Mouse (Mus musculus) liver, postnatal 0 days (tissue): ENCODE measurements around the gene Tab1. TPM values are rescaled to one million over a fixed set of nuclear protein-coding genes. Genes with fewer than 3 reads are reported as not detected.
"Not testable (repeated sequence)": the region's sequence is repeated elsewhere in the genome, so short reads cannot be mapped to it uniquely, and the experiment has no call there.

Experiments used
- ATAC-seq: fragments of 200-750 bp; cut with Nextera tagmentation; 2 replicates; pipeline ENCODE4 v1.8.0; 2017; ENCODE audit warnings: mild to moderate bottlenecking, moderate library complexity
- DNase-seq: peaks from one replicate; pipeline ENCODE4 v3.0.0-alpha.2; 2016
- H3K27ac ChIP-seq: fragments of 300-500 bp; sonication (generic); 2 replicates; pipeline ENCODE4 v1.5.1; 2014; ENCODE audit warnings: antibody characterized with exemption, moderate library complexity, mild to moderate bottlenecking, low read depth
- H3K27me3 ChIP-seq: fragments of 300-500 bp; sonication (generic); 2 replicates; pipeline ENCODE4 v1.6.1; 2014; ENCODE audit warnings: low read length, control low read depth, mixed read lengths; ENCODE audit not compliant: insufficient read depth
- H3K36me3 ChIP-seq: fragments of 300-500 bp; sonication (generic); replicated peaks from 2 replicates; pipeline ENCODE4 v1.6.1; 2014; ENCODE audit warnings: mild to moderate bottlenecking, control low read depth, low read length, moderate library complexity, mixed read lengths; ENCODE audit not compliant: insufficient read depth
- H3K4me1 ChIP-seq: fragments of 300-500 bp; sonication (generic); 2 replicates; pipeline ENCODE4 v1.6.1; 2014; ENCODE audit warnings: antibody characterized with exemption, mild to moderate bottlenecking, control low read depth; ENCODE audit not compliant: insufficient read depth
- H3K4me2 ChIP-seq: fragments of 300-500 bp; sonication (generic); 2 replicates; pipeline ENCODE4 v1.6.1; 2014; ENCODE audit warnings: low read depth, mild to moderate bottlenecking, low read length, moderate library complexity, mixed read lengths
- H3K4me3 ChIP-seq: fragments of 300-500 bp; sonication (generic); 2 replicates; pipeline ENCODE4 v1.5.1; 2014; ENCODE audit warnings: low read depth, low read length
- H3K9ac ChIP-seq: fragments of 300-500 bp; sonication (generic); replicated peaks from 2 replicates; pipeline ENCODE4 v1.6.1; 2014; ENCODE audit warnings: mild to moderate bottlenecking, moderate library complexity
- H3K9me3 ChIP-seq: fragments of 300-500 bp; sonication (generic); 2 replicates; pipeline ENCODE4 v1.6.1; 2016; ENCODE audit warnings: mild to moderate bottlenecking, control low read depth, low read length, mixed read lengths
- CTCF ChIP-seq: sonication (generic); IDR thresholded peaks from 2 replicates; pipeline ENCODE4 v1.5.1; 2016; ENCODE audit warnings: antibody characterized with exemption, low read depth
- EP300 ChIP-seq: IDR thresholded peaks from 2 replicates; pipeline ENCODE4 v1.6.1; 2016; ENCODE audit warnings: antibody characterized with exemption, low read depth, mild to moderate bottlenecking
- WGBS: fragments of 180-500 bp; shearing (Covaris S2); extraction: QIAGEN DNeasy Blood & Tissue Kit; methylation state at CpG from one replicate; pipeline ENCODE4 v1.1.7; 2014; ENCODE audit not compliant: insufficient replicate concordance; 5-methylcytosine and 5-hydroxymethylcytosine counted together
- polyA plus RNA-seq: library from polyadenylated mRNA; unstranded; fragments of >200 nt; fragmentation: Nextera tagmentation; extraction: Ambion mirVana; gene quantifications from 2 replicates; pipeline ENCODE4 v1.2.1, GENCODE M21; 2015

Gene Tab1
- polyA plus RNA-seq, 1 experiment from 2014 or later: 7.5 TPM

GRCm38 (mm10) chr15:80119076-80119475 is 13.9 kb upstream of the Tab1 start:
- TF ChIP-seq EP300 (no peak), CTCF (no peak)
- no peak for ATAC-seq

DNA sequence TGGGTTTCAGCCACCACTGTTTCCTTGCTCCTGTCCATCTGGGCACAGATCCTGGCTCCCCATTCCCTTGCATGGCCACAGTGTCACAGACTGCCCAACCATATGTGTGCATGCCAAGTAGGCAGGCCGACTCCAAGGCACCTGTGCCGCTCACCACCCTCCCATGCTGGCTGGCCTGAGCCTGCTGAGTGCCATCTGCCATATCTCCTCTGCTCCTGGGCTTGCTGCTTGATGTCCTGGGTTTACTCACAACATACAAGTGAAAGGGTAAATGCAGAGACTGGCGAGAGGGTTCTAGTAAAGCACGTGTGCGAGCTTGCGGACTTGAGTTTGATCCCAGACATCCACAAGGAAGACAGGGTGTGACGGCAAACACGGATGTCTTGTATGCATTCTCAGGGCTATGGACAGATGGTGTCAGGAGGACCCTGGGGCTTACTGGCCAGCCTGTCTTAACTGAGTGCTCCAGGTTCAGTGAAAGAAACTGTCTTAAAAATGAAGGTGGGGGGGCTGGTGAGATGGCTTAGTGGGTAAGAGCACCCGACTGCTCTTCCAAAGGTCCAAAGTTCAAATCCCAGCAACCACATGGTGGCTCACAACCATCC is 11.1 kb upstream of the Tab1 start:
- Histone ChIP-seq H3K4me2 (no peak overlapping the region), H3K4me1 (peaks cover 5% of the 10 kb centered on the region; the same call in 1 of the 2 replicates), H3K9me3 (no peaks in the 10 kb centered on the region), H3K9ac (no peak overlapping the region), H3K4me3 (no peak overlapping the region), H3K27ac (no peak overlapping the region), H3K36me3 (no peaks in the 10 kb centered on the region), H3K27me3 (no peaks in the 10 kb centered on the region)
- DNase-seq: no peak
- ATAC-seq: no peak
- WGBS: 84% methylated on average over 9 of the region's 9 CpGs
- TF ChIP-seq EP300 (no peak), CTCF (no peak)

More at GRCm38 (mm10) chr15:80119076-80119475, 13.9 kb upstream of the Tab1 start:
- H3K4me1 ChIP-seq: peaks cover 7% of the 10 kb centered on the region; the same call in 1 of the 2 replicates
- no peak overlapping the region for H3K27ac ChIP-seq
- 79% methylated on average over 6 of the region's 6 CpGs for WGBS
- H3K27me3 ChIP-seq: no peaks in the 10 kb centered on the region
- no peak overlapping the region for H3K4me2 ChIP-seq
- H3K9me3 ChIP-seq: no peaks in the 10 kb centered on the region
- DNase-seq: no peak
- H3K4me3 ChIP-seq: no peak overlapping the region
- H3K9ac ChIP-seq: no peak overlapping the region
- H3K36me3 ChIP-seq: no peaks in the 10 kb centered on the region

DNA sequence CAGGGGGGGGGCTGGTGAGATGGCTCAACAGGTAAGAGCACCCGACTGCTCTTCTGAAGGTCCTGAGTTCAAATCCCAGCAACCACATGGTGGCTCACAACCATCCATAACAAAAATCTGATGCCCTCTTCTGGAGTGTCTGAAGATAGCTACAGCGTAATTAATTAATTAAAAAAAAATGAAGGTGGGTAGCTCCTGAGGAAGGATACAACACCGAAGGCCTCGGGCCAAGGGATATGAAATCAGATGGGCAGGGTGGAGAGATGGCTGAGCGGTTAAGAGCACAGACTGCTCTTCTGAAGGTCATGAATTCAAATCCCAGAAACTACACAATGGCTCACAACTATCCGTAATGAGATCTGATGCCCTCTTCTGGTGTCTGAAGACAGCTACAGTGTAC is 10.5 kb upstream of the Tab1 start:
- not testable (repeated sequence) for H3K9me3 ChIP-seq, H3K4me1 ChIP-seq, H3K9ac ChIP-seq, H3K4me3 ChIP-seq, H3K27me3 ChIP-seq, ATAC-seq, H3K27ac ChIP-seq, H3K36me3 ChIP-seq, H3K4me2 ChIP-seq, DNase-seq
- WGBS: 85% methylated on average over 6 of the region's 6 CpGs

GRCm38 (mm10) chr15:80124651-80125050 is 8.3 kb upstream of the Tab1 start:
- Histone ChIP-seq H3K9ac (no peak overlapping the region), H3K4me2 (no peak overlapping the region), H3K27me3 (no peaks in the 10 kb centered on the region), H3K36me3 (no peaks in the 10 kb centered on the region), H3K9me3 (no peaks in the 10 kb centered on the region), H3K27ac (no peak overlapping the region), H3K4me3 (no peak overlapping the region), H3K4me1 (peaks cover 4% of the 10 kb centered on the region; the same call in 1 of the 2 replicates)
- no peak for ATAC-seq
- WGBS: 86% methylated on average over 4 of the region's 4 CpGs
- no peak for TF ChIP-seq CTCF
- TF ChIP-seq EP300: no peak
- DNase-seq: no peak

DNA sequence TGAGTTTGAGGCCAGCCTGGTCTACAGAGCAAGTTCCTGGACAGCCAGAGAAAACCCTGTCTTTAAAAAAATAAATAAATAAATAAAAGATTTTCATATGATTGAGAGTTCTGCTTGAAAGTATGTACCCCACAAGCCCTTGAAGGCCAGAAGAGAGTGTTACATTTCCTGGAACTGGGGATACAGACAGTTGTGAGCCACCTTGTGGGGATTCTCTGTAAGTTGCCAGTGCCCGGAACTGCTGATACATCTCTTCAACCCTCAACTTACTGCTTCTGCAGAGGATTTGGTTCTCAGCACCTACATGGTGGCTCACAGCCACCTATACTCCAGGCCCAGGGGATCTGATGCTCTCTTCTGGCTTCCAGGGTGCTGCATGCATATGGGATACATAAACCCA is 5.7 kb upstream of the Tab1 start:
- no peak for TF ChIP-seq EP300
- peak; percentile 58 for TF ChIP-seq CTCF

DNA sequence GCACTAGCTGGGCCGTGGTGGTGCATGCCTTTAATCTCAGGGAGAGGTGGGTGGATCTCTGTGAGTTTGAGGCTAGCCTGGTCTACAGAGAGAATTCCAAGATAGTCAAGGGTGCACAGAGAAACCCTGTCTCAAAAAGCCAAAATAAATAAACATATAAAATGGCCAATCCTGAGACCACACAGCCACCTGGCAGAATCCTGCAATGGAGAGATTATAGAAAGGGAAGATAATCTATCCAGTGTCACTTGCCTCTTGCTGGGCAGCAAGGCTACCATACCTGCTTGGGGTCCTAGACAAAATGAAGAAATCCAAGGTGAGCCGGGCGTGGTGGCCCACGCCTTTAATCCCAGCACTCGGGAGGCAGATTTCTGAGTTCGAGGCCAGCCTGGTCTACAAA is 2.9 kb upstream of the Tab1 start:
- Histone ChIP-seq H3K27me3 (no peaks in the 10 kb centered on the region), H3K4me1 (peaks cover 46% of the 10 kb centered on the region), H3K36me3 (no peaks in the 10 kb centered on the region; the same call in 1 of the 2 replicates), H3K27ac (peak overlapping the region; percentile 99), H3K9me3 (no peaks in the 10 kb centered on the region), H3K9ac (no peak overlapping the region), H3K4me3 (no peak overlapping the region), H3K4me2 (peak overlapping the region; percentile 59; the same call in 1 of the 2 replicates)
- no peak for DNase-seq
- TF ChIP-seq CTCF (no peak), EP300 (peak; percentile 67)
- no peak for ATAC-seq
- 69% methylated on average over 6 of the region's 6 CpGs for WGBS

More for the DNA sequence above, 5.7 kb upstream of the Tab1 start:
- 43% methylated on average over 1 of the region's 1 CpGs for WGBS
- Histone ChIP-seq H3K27ac (no peak overlapping the region), H3K4me2 (no peak overlapping the region), H3K9me3 (no peaks in the 10 kb centered on the region), H3K4me3 (no peak overlapping the region), H3K4me1 (peaks cover 28% of the 10 kb centered on the region), H3K36me3 (no peaks in the 10 kb centered on the region), H3K27me3 (no peaks in the 10 kb centered on the region), H3K9ac (no peak overlapping the region)
- DNase-seq: no peak
- ATAC-seq: no peak
